Mouse (Mus musculus) forebrain, embryonic 12.5 days (tissue): ENCODE data around the gene Slc4a1ap. TPM values are rescaled to one million over a fixed set of nuclear protein-coding genes. Genes with fewer than 3 reads are reported as not detected.
A peak's percentile ranks its signal among the peaks of the same experiment; 100 is the strongest.

Experiments used
- ATAC-seq: fragments of 200-750 bp; cut with Nextera tagmentation; 2 replicates; pipeline ENCODE4 v1.8.0; 2017; ENCODE audit warnings: moderate TSS enrichment; ENCODE audit not compliant: low FRiP score
- H3K27ac ChIP-seq: fragments of 300-500 bp; sonication (generic); 2 replicates; pipeline ENCODE4 v1.5.1; 2016; ENCODE audit warnings: mild to moderate bottlenecking
- H3K27me3 ChIP-seq: fragments of 300-500 bp; sonication (generic); 2 replicates; pipeline ENCODE4 v1.6.1; 2016; ENCODE audit warnings: mild to moderate bottlenecking
- H3K36me3 ChIP-seq: fragments of 300-500 bp; sonication (generic); replicated peaks from 2 replicates; pipeline ENCODE4 v1.6.1; 2016; ENCODE audit warnings: mild to moderate bottlenecking
- H3K4me1 ChIP-seq: fragments of 300-500 bp; sonication (generic); 2 replicates; pipeline ENCODE4 v1.6.1; 2016
- H3K4me2 ChIP-seq: fragments of 300-500 bp; sonication (generic); 2 replicates; pipeline ENCODE4 v1.6.1; 2016; ENCODE audit warnings: mild to moderate bottlenecking, moderate library complexity
- H3K4me3 ChIP-seq: fragments of 300-500 bp; sonication (generic); replicated peaks from 2 replicates; pipeline ENCODE4 v1.5.1; 2016; ENCODE audit warnings: mild to moderate bottlenecking
- H3K9ac ChIP-seq: fragments of 300-500 bp; sonication (generic); 2 replicates; pipeline ENCODE4 v1.6.1; 2016; ENCODE audit warnings: mild to moderate bottlenecking
- H3K9me3 ChIP-seq: fragments of 300-500 bp; sonication (generic); 2 replicates; pipeline ENCODE4 v1.6.1; 2016
- WGBS: fragments of 180-500 bp; shearing (Covaris S2); methylation state at CpG from one replicate; pipeline ENCODE4 v1.1.7; 2016; 5-methylcytosine and 5-hydroxymethylcytosine counted together
- polyA plus RNA-seq: library from polyadenylated mRNA; unstranded; fragments of >200 nt; fragmentation: Nextera tagmentation; extraction: Ambion mirVana; gene quantifications from 2 replicates; pipeline ENCODE4 v1.2.1, GENCODE M21; 2016

Slc4a1ap gene
- polyA plus RNA-seq, 1 experiment from 2014 or later = 33.6 TPM

- ATAC-seq = no peak
- Histone ChIP-seq H3K9me3 (no peaks in the 10 kb centered on the region), H3K9ac (peak within 1 kb of the TSS; percentile 42; the same call in 1 of the 2 replicates), H3K27ac (no peak within 1 kb of the TSS), H3K36me3 (no peaks in the 10 kb centered on the region), H3K4me3 (peak within 1 kb of the TSS; percentile 30), H3K4me2 (peak within 1 kb of the TSS; percentile 55), H3K27me3 (peaks cover 6% of the 10 kb centered on the region; the same call in 1 of the 2 replicates), H3K4me1 (peaks cover 8% of the 10 kb centered on the region; the same call in 1 of the 2 replicates)
- WGBS = 8% methylated on average over 26 of the region's 26 CpGs
Measured at GRCm38 (mm10) chr5:31596481-31597429, 70.0 kb downstream of the Slc4a1ap start, which contains the start of gene Mrpl33. Gene Mrpl33, plus strand, starts transcription at chr5:31596935.

DNA sequence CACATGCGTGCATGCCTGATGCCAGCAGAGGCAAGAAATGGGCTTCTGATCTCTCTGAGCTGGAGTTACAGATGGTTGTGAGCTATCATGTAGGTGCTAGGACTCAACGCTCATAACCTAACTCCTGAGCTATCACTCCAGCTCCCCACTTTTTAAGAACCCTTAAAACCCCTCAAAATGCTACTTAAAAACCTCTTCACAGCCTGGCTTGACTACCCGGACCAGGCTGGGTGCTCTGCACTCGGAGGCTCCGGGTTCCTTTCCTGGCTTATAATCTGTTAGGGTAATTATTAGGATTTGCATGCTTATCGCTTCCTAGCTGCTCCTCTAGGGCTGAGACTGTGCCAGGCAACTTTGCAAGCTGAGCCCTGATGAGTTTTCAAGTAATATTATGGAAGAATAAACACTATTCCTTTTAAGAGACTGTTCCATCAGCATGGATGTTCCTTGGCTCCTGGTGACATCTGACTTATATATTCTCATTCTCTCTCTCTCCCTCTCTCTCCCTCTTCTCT is 70.7 kb downstream of the Slc4a1ap start:
- H3K27me3 ChIP-seq = peaks cover 6% of the 10 kb centered on the region; the same call in 1 of the 2 replicates
- H3K27ac ChIP-seq = no peak overlapping the region
- H3K4me1 ChIP-seq = peaks cover 8% of the 10 kb centered on the region; the same call in 1 of the 2 replicates
- WGBS = 73% methylated on average over 6 of the region's 6 CpGs
- H3K9me3 ChIP-seq = no peaks in the 10 kb centered on the region
- no peak overlapping the region for H3K9ac ChIP-seq
- H3K36me3 ChIP-seq = no peaks in the 10 kb centered on the region
- H3K4me3 ChIP-seq = no peak overlapping the region
- no peak overlapping the region for H3K4me2 ChIP-seq
- no peak for ATAC-seq

GRCm38 (mm10) chr5:31598121-31598520 is 71.3 kb downstream of the Slc4a1ap start:
- Histone ChIP-seq H3K4me1 (peaks cover 8% of the 10 kb centered on the region; the same call in 1 of the 2 replicates), H3K4me3 (no peak overlapping the region), H3K27me3 (peaks cover 6% of the 10 kb centered on the region; the same call in 1 of the 2 replicates), H3K9me3 (no peaks in the 10 kb centered on the region), H3K9ac (no peak overlapping the region), H3K4me2 (no peak overlapping the region), H3K36me3 (no peaks in the 10 kb centered on the region), H3K27ac (no peak overlapping the region)
- 81% methylated on average over 7 of the region's 7 CpGs for WGBS
- ATAC-seq = no peak

DNA sequence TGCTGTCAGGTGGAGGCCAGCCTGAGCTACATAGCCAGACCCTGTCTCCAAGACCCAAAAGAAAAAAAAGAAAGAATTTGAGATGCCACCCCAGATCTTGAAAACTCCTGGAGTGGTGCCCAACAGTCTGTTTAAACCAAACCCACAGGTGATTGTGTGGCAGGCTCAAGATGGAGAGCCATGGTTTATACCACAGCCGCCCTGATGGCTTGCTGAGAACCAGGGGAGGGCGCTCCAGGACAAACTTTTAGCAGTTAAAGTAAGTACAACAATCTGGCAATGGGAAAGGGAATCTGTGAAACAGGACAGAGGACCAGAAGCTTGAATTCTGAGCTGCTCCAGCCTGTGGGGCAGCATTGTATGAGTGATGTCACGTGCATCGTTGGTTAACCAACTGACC is 71.8 kb downstream of the Slc4a1ap start:
- 56% methylated on average over 4 of the region's 4 CpGs for WGBS
- peaks cover 8% of the 10 kb centered on the region; the same call in 1 of the 2 replicates for H3K4me1 ChIP-seq

DNA sequence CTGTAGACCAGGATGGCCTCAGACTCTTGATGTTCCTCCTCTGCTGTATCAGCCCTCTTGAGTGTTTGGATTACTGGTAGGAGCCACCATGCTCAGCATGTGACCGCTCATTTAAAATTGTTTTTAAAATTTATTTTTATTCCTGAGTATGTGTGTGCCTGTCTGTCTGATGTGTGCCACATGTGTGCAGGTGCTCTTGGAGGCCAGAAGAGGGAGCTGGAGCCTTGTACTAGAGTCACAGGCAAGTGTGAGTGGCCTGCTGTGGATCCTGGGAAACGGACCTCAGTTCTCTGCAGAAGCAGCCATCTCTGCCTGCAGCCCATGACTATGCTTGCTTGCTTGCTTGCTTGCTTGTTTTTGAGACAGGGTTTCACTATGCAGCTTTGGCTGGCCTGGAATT is 72.4 kb downstream of the Slc4a1ap start:
- no peak for ATAC-seq
- H3K9ac ChIP-seq = no peak overlapping the region
- peaks cover 6% of the 10 kb centered on the region; the same call in 1 of the 2 replicates for H3K27me3 ChIP-seq
- 84% methylated on average over 2 of the region's 2 CpGs for WGBS
- H3K27ac ChIP-seq = no peak overlapping the region
- H3K36me3 ChIP-seq = no peaks in the 10 kb centered on the region
- H3K9me3 ChIP-seq = no peaks in the 10 kb centered on the region
- H3K4me2 ChIP-seq = no peak overlapping the region
- H3K4me3 ChIP-seq = no peak overlapping the region
- H3K4me1 ChIP-seq = peaks cover 8% of the 10 kb centered on the region; the same call in 1 of the 2 replicates

More for the DNA sequence above, 71.8 kb downstream of the Slc4a1ap start:
- Histone ChIP-seq H3K9me3 (no peaks in the 10 kb centered on the region), H3K27me3 (peaks cover 6% of the 10 kb centered on the region; the same call in 1 of the 2 replicates), H3K4me2 (no peak overlapping the region), H3K36me3 (no peaks in the 10 kb centered on the region), H3K9ac (no peak overlapping the region), H3K4me3 (no peak overlapping the region), H3K27ac (no peak overlapping the region)
- ATAC-seq = no peak

GRCm38 (mm10) chr5:31601162-31601722 is 74.4 kb downstream of the Slc4a1ap start:
- ATAC-seq = no peak
- peaks cover 6% of the 10 kb centered on the region; the same call in 1 of the 2 replicates for H3K27me3 ChIP-seq
- H3K27ac ChIP-seq = no peak overlapping the region
- no peak overlapping the region for H3K4me2 ChIP-seq
- no peaks in the 10 kb centered on the region for H3K36me3 ChIP-seq
- no peaks in the 10 kb centered on the region for H3K9me3 ChIP-seq
- H3K4me1 ChIP-seq = peaks cover 7% of the 10 kb centered on the region; the same call in 1 of the 2 replicates
- no peak overlapping the region for H3K9ac ChIP-seq
- 90% methylated on average over 7 of the region's 7 CpGs for WGBS
- H3K4me3 ChIP-seq = no peak overlapping the region

- ATAC-seq = no peak
- Histone ChIP-seq H3K36me3 (no peaks in the 10 kb centered on the region), H3K4me1 (no peaks in the 10 kb centered on the region), H3K9me3 (no peaks in the 10 kb centered on the region), H3K27ac (no peak overlapping the region), H3K27me3 (peaks cover 3% of the 10 kb centered on the region; the same call in 1 of the 2 replicates), H3K4me3 (no peak overlapping the region), H3K9ac (no peak overlapping the region), H3K4me2 (no peak overlapping the region)
- 94% methylated on average over 1 of the region's 1 CpGs for WGBS
Measured at GRCm38 (mm10) chr5:31602377-31602776, 75.6 kb downstream of the Slc4a1ap start.

DNA sequence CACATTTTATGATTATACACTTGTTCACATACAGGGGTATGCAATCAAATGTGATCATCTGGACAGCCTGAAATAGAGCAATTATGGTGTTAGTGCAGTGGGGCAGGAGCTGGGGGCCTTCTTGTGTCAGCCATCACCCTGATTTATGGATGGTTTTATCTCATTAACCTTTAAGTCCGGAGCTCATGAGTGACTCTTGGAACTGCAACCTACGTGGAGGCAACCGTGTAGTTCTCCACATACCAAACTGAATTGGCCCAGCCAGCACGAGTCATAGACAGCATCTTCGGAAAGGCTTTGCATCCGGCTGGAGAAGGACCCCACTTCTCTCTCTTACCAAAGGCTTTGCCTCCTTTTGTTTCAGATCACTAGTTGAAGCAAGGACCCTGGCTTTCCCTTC is 77.0 kb downstream of the Slc4a1ap start:
- H3K4me3 ChIP-seq = no peak overlapping the region
- no peaks in the 10 kb centered on the region for H3K27me3 ChIP-seq
- no peaks in the 10 kb centered on the region for H3K9me3 ChIP-seq
- H3K4me2 ChIP-seq = no peak overlapping the region
- no peaks in the 10 kb centered on the region for H3K4me1 ChIP-seq
- no peak overlapping the region for H3K27ac ChIP-seq
- no peaks in the 10 kb centered on the region for H3K36me3 ChIP-seq
- no peak overlapping the region for H3K9ac ChIP-seq
- no peak for ATAC-seq
- 87% methylated on average over 6 of the region's 6 CpGs for WGBS

- ATAC-seq = no peak
- Histone ChIP-seq H3K27me3 (no peaks in the 10 kb centered on the region), H3K9me3 (no peaks in the 10 kb centered on the region), H3K9ac (no peak overlapping the region), H3K4me3 (no peak overlapping the region), H3K4me2 (no peak overlapping the region), H3K27ac (no peak overlapping the region), H3K4me1 (no peaks in the 10 kb centered on the region), H3K36me3 (no peaks in the 10 kb centered on the region)
- 57% methylated on average over 3 of the region's 3 CpGs for WGBS
Measured at GRCm38 (mm10) chr5:31606151-31606550, 79.4 kb downstream of the Slc4a1ap start.

Other genes starting within 250 kb of the Slc4a1ap start
- gene Ift172, start 235.9 kb upstream of the Slc4a1ap start, polyA plus RNA-seq = 46.1 and 47.8 TPM in 2 replicates
- 62.2 and 66.3 TPM in 2 replicates for gene Fndc4, start 230.9 kb upstream of the Slc4a1ap start, polyA plus RNA-seq
- gene Gckr, start 229.6 kb upstream of the Slc4a1ap start, polyA plus RNA-seq = 0.24 TPM in 1 of 2 replicates, not detected in the other
- 93.9 and 100 TPM in 2 replicates for gene Zfp512, start 74.6 kb upstream of the Slc4a1ap start, polyA plus RNA-seq
- not detected in 2 replicates for gene 4930548H24Rik, start 41.3 kb upstream of the Slc4a1ap start, polyA plus RNA-seq
- 78.7 and 79.3 TPM in 2 replicates for gene Gpn1, start 32.3 kb upstream of the Slc4a1ap start, polyA plus RNA-seq
- gene Supt7l, start 812 bp downstream of the Slc4a1ap start, polyA plus RNA-seq = 29.8 and 30.1 TPM in 2 replicates
- 217 and 231 TPM in 2 replicates for gene Mrpl33, start 69.9 kb downstream of the Slc4a1ap start, polyA plus RNA-seq
- 1.6 and 1.7 TPM in 2 replicates for gene Rbks, start 170.6 kb downstream of the Slc4a1ap start, polyA plus RNA-seq
- gene Babam2, start 170.7 kb downstream of the Slc4a1ap start, polyA plus RNA-seq = 47.2 and 50.4 TPM in 2 replicates